Mouse (Mus musculus) thymus, adult 18-20 months (tissue): ENCODE measurements at regions not wholly inside any gene's neighbourhood (a gene's known extent, or its start where the extent isn't known, plus 50 kb on each side); places are given as distances from the start of the nearest gene placed in this dataset.

Experiments
- DNase-seq, 2 experiments: peaks; one replicate each; pipeline ENCODE4 v3.0.0; 2022; ENCODE audit warnings: mixed read lengths in 2 of 2

- no peak for DNase-seq
Measured at GRCm38 (mm10) chr17:9990744-9991143, 321.2 kb upstream of the Pabpc6 start.

GRCm38 (mm10) chr17:9981273-9981672, 311.8 kb upstream of the Pabpc6 start:
- DNase-seq = no peak

GRCm38 (mm10) chr17:9976866-9977421, 307.4 kb upstream of the Pabpc6 start:
- no peak for DNase-seq

GRCm38 (mm10) chr17:9975995-9976394, 306.5 kb upstream of the Pabpc6 start:
- no peak for DNase-seq

- DNase-seq = no peak
Measured at GRCm38 (mm10) chr17:9975153-9975552, 305.6 kb upstream of the Pabpc6 start.

GRCm38 (mm10) chr17:9967988-9968387, 298.5 kb upstream of the Pabpc6 start:
- no peak for DNase-seq

- DNase-seq = no peak
Measured at GRCm38 (mm10) chr17:9962893-9963436, 293.4 kb upstream of the Pabpc6 start.

GRCm38 (mm10) chr17:9948985-9949667, 279.6 kb upstream of the Pabpc6 start:
- DNase-seq = no peak

- no peak for DNase-seq
Measured at GRCm38 (mm10) chr17:9947609-9948008, 278.1 kb upstream of the Pabpc6 start.

- DNase-seq = no peak
Measured at GRCm38 (mm10) chr17:9944513-9944912, 275.0 kb upstream of the Pabpc6 start.

GRCm38 (mm10) chr17:9942171-9942570, 272.7 kb upstream of the Pabpc6 start:
- DNase-seq = no peak

GRCm38 (mm10) chr17:9939576-9939975, 270.1 kb upstream of the Pabpc6 start:
- no peak for DNase-seq

GRCm38 (mm10) chr17:9938426-9938825, 268.9 kb upstream of the Pabpc6 start:
- no peak for DNase-seq

GRCm38 (mm10) chr17:9937211-9937610, 267.7 kb upstream of the Pabpc6 start:
- no peak for DNase-seq

GRCm38 (mm10) chr17:9932186-9932585, 262.7 kb upstream of the Pabpc6 start:
- DNase-seq = no peak

GRCm38 (mm10) chr17:9931526-9931925, 262.0 kb upstream of the Pabpc6 start:
- no peak for DNase-seq

GRCm38 (mm10) chr17:9929448-9930088, 260.1 kb upstream of the Pabpc6 start:
- DNase-seq = no peak

- DNase-seq = no peak
Measured at GRCm38 (mm10) chr17:9927724-9928123, 258.2 kb upstream of the Pabpc6 start.

GRCm38 (mm10) chr17:9926308-9926707, 256.8 kb upstream of the Pabpc6 start:
- DNase-seq = no peak

- DNase-seq = no peak
Measured at GRCm38 (mm10) chr17:9921326-9921725, 251.8 kb upstream of the Pabpc6 start.

- DNase-seq = no peak
Measured at GRCm38 (mm10) chr17:9917031-9917430, 247.5 kb upstream of the Pabpc6 start.

GRCm38 (mm10) chr17:9910856-9911255, 241.3 kb upstream of the Pabpc6 start:
- DNase-seq = no peak

- no peak for DNase-seq
Measured at GRCm38 (mm10) chr17:9907077-9907476, 237.6 kb upstream of the Pabpc6 start.
